Mouse (Mus musculus): ENCODE measurements around the gene Zcchc12.

GRCm38 (mm10) chrX:36150100-36150499 is 45.6 kb upstream of the Zcchc12 start:
- TF ChIP-seq TCF12 (IDR thresholded peaks at IDR 0.05; ENCODE audit: insufficient read depth, poor library complexity, severe bottlenecking), result no peak
- no peak for TF ChIP-seq USF1 (IDR thresholded peaks at IDR 0.05; ENCODE audit: low read depth)
- no peak for TF ChIP-seq POLR2A (IDR thresholded peaks at IDR 0.05; ENCODE audit: insufficient read length, low read depth)
- no peak for TF ChIP-seq E2F4 (IDR thresholded peaks at IDR 0.05; ENCODE audit: insufficient read depth)
- no peak for TF ChIP-seq CEBPB (IDR thresholded peaks at IDR 0.05; ENCODE audit: insufficient read depth, poor library complexity, severe bottlenecking)
- TF ChIP-seq MAX (IDR thresholded peaks at IDR 0.05; ENCODE audit: low read depth), result no peak
- no peak for TF ChIP-seq POLR2AphosphoS2 (IDR thresholded peaks at IDR 0.05; ENCODE audit: insufficient read length, low read depth)
- no peak for TF ChIP-seq TCF3 (IDR thresholded peaks at IDR 0.05; ENCODE audit: insufficient read length, low read depth)
- TF ChIP-seq MYOD1 (IDR thresholded peaks at IDR 0.05; ENCODE audit: control insufficient read depth in 1 of 3, insufficient read length in 2 of 3, low read depth in 2 of 3), result no peak
- TF ChIP-seq MYOG (IDR thresholded peaks at IDR 0.05; ENCODE audit: control insufficient read depth in 1 of 3, insufficient read depth in 1 of 3, insufficient read length in 2 of 3, low read depth in 2 of 3), result no peak

Measured in myocyte (in vitro differentiated cells).